Mouse (Mus musculus) hindbrain, embryonic 12.5 days (tissue): ENCODE measurements around the gene Hoxb4. TPM values are rescaled to one million over a fixed set of nuclear protein-coding genes. Genes with fewer than 3 reads are reported as not detected.

Experiments used
- ATAC-seq: fragments of 200-750 bp; cut with Nextera tagmentation; 2 replicates; pipeline ENCODE4 v1.8.0; 2017; ENCODE audit warnings: moderate TSS enrichment; ENCODE audit not compliant: low FRiP score
- H3K27ac ChIP-seq: fragments of 300-500 bp; sonication (generic); 2 replicates; pipeline ENCODE4 v1.5.1; 2016; ENCODE audit warnings: mild to moderate bottlenecking
- H3K27me3 ChIP-seq: fragments of 300-500 bp; sonication (generic); 2 replicates; pipeline ENCODE4 v1.6.1; 2016; ENCODE audit warnings: mild to moderate bottlenecking
- H3K36me3 ChIP-seq: fragments of 300-500 bp; sonication (generic); 2 replicates; pipeline ENCODE4 v1.6.1; 2016; ENCODE audit warnings: mild to moderate bottlenecking
- H3K4me1 ChIP-seq: fragments of 300-500 bp; sonication (generic); 2 replicates; pipeline ENCODE4 v1.6.1; 2016
- H3K4me2 ChIP-seq: fragments of 300-500 bp; sonication (generic); replicated peaks from 2 replicates; pipeline ENCODE4 v1.6.1; 2016; ENCODE audit warnings: mild to moderate bottlenecking
- H3K4me3 ChIP-seq: fragments of 300-500 bp; sonication (generic); 2 replicates; pipeline ENCODE4 v1.5.1; 2016; ENCODE audit warnings: mild to moderate bottlenecking
- H3K9ac ChIP-seq: fragments of 300-500 bp; sonication (generic); 2 replicates; pipeline ENCODE4 v1.6.1; 2016; ENCODE audit warnings: mild to moderate bottlenecking, moderate library complexity
- H3K9me3 ChIP-seq: fragments of 300-500 bp; sonication (generic); replicated peaks from 2 replicates; pipeline ENCODE4 v1.6.1; 2016; ENCODE audit warnings: mild to moderate bottlenecking
- WGBS: fragments of 180-500 bp; shearing (Covaris S2); methylation state at CpG from one replicate; pipeline ENCODE4 v1.1.7; 2016; 5-methylcytosine and 5-hydroxymethylcytosine counted together
- polyA plus RNA-seq: library from polyadenylated mRNA; unstranded; fragments of >200 nt; fragmentation: Nextera tagmentation; extraction: Ambion mirVana; gene quantifications from 2 replicates; pipeline ENCODE4 v1.2.1, GENCODE M21; 2016

Hoxb4 gene
- polyA plus RNA-seq, 1 experiment from 2014 or later = 7.7 TPM

GRCm38 (mm10) chr11:96279421-96280233, 38.4 kb upstream of the Hoxb4 start:
- Histone ChIP-seq H3K9ac (no peak overlapping the region), H3K4me2 (peak overlapping the region; percentile 21), H3K9me3 (no peaks in the 10 kb centered on the region), H3K4me3 (no peak overlapping the region), H3K36me3 (no peaks in the 10 kb centered on the region), H3K27me3 (peaks cover 97% of the 10 kb centered on the region), H3K27ac (no peak overlapping the region), H3K4me1 (peaks cover 8% of the 10 kb centered on the region; the same call in 1 of the 2 replicates)
- WGBS = 2% methylated on average over 31 of the region's 31 CpGs
- ATAC-seq = no peak

DNA sequence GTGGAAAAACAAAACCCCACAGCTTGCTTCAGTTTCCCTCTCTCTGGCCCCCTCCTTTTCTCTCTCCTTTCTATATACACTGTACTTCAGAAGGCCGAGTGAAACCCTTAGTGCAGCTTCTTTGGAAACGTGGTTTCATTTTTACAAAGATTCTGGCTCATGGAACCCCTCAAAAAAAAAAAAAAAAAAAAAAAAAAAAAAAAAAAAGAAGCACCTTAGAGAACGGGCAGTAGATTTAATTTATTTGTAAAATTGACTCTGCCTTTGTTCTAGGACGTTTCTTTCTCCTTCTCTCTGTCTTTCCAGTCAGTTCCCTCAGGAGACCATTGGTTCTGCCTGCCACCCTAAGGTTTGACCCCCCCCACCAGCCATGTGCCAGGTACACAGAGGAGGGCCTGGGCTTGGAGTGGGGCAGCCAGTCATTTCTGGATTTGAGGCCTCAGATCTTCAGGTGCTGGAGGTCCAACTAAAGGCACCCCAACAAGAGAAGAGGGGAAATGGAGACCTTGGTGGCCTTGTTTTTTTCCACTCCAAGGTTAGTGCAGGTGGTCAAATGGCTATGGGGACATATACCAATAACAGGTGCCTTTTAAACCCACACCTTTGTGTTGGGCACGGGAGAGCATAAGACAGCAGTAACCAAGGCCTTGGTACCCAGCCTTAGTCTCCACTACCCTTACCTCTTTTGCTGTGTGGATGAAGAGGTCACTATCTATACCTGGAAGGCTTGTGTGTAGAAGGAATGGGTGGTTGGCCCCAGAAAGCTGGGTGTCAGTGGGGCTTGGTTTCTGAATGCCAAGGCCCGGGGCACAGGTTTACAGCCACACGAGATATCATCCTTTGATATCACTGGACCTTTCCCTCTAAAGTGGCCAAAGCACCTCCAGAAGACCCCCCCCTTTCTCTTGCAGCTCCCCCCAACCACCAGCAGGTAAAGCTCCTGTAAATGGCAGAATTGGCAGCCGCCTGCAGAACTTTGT, 37.4 kb upstream of the Hoxb4 start:
- Histone ChIP-seq H3K9ac (no peak overlapping the region), H3K27ac (no peak overlapping the region), H3K4me2 (no peak overlapping the region), H3K4me3 (no peak overlapping the region), H3K4me1 (peaks cover 11% of the 10 kb centered on the region; the same call in 1 of the 2 replicates), H3K27me3 (peaks cover 97% of the 10 kb centered on the region), H3K9me3 (no peaks in the 10 kb centered on the region), H3K36me3 (no peaks in the 10 kb centered on the region)
- 7% methylated on average over 8 of the region's 8 CpGs for WGBS
- no peak for ATAC-seq

GRCm38 (mm10) chr11:96281396-96281795, 36.7 kb upstream of the Hoxb4 start:
- H3K27ac ChIP-seq = no peak overlapping the region
- no peaks in the 10 kb centered on the region for H3K9me3 ChIP-seq
- no peak overlapping the region for H3K4me2 ChIP-seq
- H3K36me3 ChIP-seq = no peaks in the 10 kb centered on the region
- no peak overlapping the region for H3K4me3 ChIP-seq
- peaks cover 97% of the 10 kb centered on the region for H3K27me3 ChIP-seq
- peaks cover 11% of the 10 kb centered on the region; the same call in 1 of the 2 replicates for H3K4me1 ChIP-seq
- no peak for ATAC-seq
- 5% methylated on average over 18 of the region's 18 CpGs for WGBS
- no peak overlapping the region for H3K9ac ChIP-seq

- no peak within 1 kb of the TSS for H3K27ac ChIP-seq
- H3K36me3 ChIP-seq = no peaks in the 10 kb centered on the region
- under 1% methylated on average over 27 of the region's 27 CpGs for WGBS
- H3K9me3 ChIP-seq = no peaks in the 10 kb centered on the region
- peaks cover 14% of the 10 kb centered on the region; the same call in 1 of the 2 replicates for H3K4me1 ChIP-seq
- no peak within 1 kb of the TSS; the same call in 1 of the 2 replicates for H3K9ac ChIP-seq
- peaks cover 97% of the 10 kb centered on the region for H3K27me3 ChIP-seq
- no peak for ATAC-seq
- H3K4me3 ChIP-seq = peak within 1 kb of the TSS; percentile 34
- 0 out of 2 replicates have a peak within 1 kb of the TSS, but pooled peaks have one; percentile 17 for H3K4me2 ChIP-seq
Measured at GRCm38 (mm10) chr11:96281855-96282570, 36.1 kb upstream of the Hoxb4 start, which contains the start of gene Hoxb8. Gene Hoxb8 (plus strand): TSS chr11:96281905.

DNA sequence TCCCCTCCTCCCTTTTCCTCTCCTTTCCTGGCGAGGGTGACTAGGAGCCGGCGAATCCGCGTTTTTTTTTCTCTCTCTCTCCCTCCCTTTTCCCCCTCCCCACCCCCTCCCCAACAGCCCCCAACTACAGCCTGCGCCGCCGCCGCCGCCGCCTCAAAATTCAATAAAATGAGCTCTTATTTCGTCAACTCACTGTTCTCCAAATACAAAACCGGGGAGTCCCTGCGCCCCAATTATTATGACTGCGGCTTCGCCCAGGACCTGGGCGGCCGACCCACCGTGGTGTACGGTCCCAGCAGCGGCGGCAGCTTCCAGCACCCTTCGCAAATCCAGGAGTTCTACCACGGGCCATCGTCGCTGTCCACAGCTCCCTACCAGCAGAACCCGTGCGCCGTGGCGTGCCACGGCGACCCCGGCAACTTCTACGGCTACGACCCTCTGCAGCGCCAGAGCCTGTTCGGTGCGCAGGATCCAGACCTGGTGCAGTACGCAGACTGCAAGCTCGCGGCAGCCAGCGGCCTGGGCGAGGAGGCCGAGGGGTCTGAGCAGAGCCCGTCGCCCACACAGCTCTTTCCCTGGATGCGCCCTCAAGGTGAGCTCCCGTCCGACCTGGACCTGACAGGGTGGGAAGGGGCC, 35.2 kb upstream of the Hoxb4 start:
- peaks cover 97% of the 10 kb centered on the region for H3K27me3 ChIP-seq
- no peaks in the 10 kb centered on the region for H3K9me3 ChIP-seq
- H3K4me2 ChIP-seq = peak overlapping the region; percentile 17; the same call in 1 of the 2 replicates
- H3K9ac ChIP-seq = peak overlapping the region; percentile 51
- ATAC-seq = no peak
- H3K4me1 ChIP-seq = peaks cover 14% of the 10 kb centered on the region; the same call in 1 of the 2 replicates
- H3K27ac ChIP-seq = peak overlapping the region; percentile 72
- H3K36me3 ChIP-seq = no peaks in the 10 kb centered on the region
- 0% methylated on average over 49 of the region's 49 CpGs for WGBS
- peak overlapping the region; percentile 34 for H3K4me3 ChIP-seq

- Histone ChIP-seq H3K27ac (peak overlapping the region; percentile 67), H3K4me1 (peaks cover 14% of the 10 kb centered on the region; the same call in 1 of the 2 replicates), H3K9ac (peak overlapping the region; percentile 51), H3K27me3 (peaks cover 97% of the 10 kb centered on the region), H3K9me3 (no peaks in the 10 kb centered on the region), H3K4me2 (peak overlapping the region; percentile 44), H3K36me3 (no peaks in the 10 kb centered on the region), H3K4me3 (peak overlapping the region; percentile 34)
- under 1% methylated on average over 31 of the region's 49 CpGs for WGBS
- ATAC-seq = 0 out of 2 replicates have a peak, but pooled peaks have one; percentile 29
Measured at GRCm38 (mm10) chr11:96284041-96284749, 33.9 kb upstream of the Hoxb4 start.

DNA sequence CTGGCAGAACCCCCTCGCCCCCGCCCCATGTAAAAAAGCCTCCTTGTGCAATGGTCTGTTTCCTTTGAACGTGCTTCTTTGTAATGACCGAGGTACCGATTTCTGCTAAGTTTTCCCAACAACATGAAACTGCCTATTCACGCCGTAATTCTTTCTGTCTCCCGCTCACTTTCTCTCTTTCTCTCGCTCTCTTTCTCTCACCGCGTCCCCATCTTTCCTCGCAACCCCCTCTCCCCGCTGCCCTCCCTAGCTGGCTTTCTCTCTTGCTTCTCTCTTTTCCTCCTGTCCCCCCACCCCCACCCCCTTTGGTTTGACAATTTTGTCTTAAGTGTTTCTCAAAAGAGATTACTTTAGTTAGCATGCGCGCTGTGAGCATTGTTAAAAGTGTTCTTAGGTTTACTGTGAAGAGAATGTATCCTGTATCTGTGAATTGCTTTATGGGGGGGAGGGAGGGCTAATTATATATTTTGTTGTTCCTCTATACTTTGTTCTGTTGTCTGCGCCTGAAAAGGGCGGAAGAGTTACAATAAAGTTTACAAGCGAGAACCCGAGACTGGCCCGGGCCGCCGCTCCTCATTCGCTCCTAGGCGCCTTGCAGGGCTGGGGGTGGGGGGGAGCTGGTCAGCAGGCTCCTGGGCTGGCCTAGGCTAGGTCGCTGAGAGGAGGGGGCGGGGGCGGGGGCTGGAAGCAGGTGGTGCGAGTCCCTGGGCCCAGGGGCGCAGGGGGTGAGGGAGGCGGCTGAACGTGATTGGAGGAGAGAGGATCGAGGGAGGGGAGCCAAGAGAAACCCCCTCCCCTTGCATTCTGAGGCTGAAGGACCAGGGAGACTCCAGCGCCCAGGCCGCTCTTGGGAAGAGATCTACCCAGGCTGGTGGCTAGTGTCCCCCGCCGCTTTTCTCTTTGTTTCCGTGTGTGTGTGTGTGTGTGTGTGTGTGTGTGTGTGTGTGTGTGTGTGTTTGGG, 33.0 kb upstream of the Hoxb4 start:
- peak overlapping the region; percentile 67; the same call in 1 of the 2 replicates for H3K27ac ChIP-seq
- H3K4me1 ChIP-seq = peaks cover 14% of the 10 kb centered on the region; the same call in 1 of the 2 replicates
- under 1% methylated on average over 34 of the region's 37 CpGs for WGBS
- peaks cover 97% of the 10 kb centered on the region for H3K27me3 ChIP-seq
- peak overlapping the region; percentile 51 for H3K9ac ChIP-seq
- H3K36me3 ChIP-seq = no peaks in the 10 kb centered on the region
- H3K4me2 ChIP-seq = peak overlapping the region; percentile 44
- no peaks in the 10 kb centered on the region for H3K9me3 ChIP-seq
- peak; percentile 32; the same call in 1 of the 2 replicates for ATAC-seq
- peak overlapping the region; percentile 34 for H3K4me3 ChIP-seq

- Histone ChIP-seq H3K9ac (peak within 1 kb of the TSS; percentile 36), H3K9me3 (no peaks in the 10 kb centered on the region), H3K4me3 (peak within 1 kb of the TSS; percentile 34), H3K36me3 (no peaks in the 10 kb centered on the region), H3K27ac (peak within 1 kb of the TSS; percentile 66), H3K4me1 (peaks cover 14% of the 10 kb centered on the region; the same call in 1 of the 2 replicates), H3K27me3 (peaks cover 98% of the 10 kb centered on the region), H3K4me2 (peak within 1 kb of the TSS; percentile 44)
- 2% methylated on average over 43 of the region's 43 CpGs for WGBS
- ATAC-seq = no peak
Measured at GRCm38 (mm10) chr11:96285771-96286738, 32.0 kb upstream of the Hoxb4 start, which contains the start of gene Hoxb7. Gene Hoxb7 (plus strand): TSS chr11:96286623.
